Mouse (Mus musculus) liver, postnatal 0 days (tissue): ENCODE data around the gene Hspb2.

Experiments used
- CTCF ChIP-seq: sonication (generic); IDR thresholded peaks from 2 replicates; pipeline ENCODE4 v1.5.1; 2016; ENCODE audit warnings: antibody characterized with exemption, low read depth
- EP300 ChIP-seq: IDR thresholded peaks from 2 replicates; pipeline ENCODE4 v1.6.1; 2016; ENCODE audit warnings: antibody characterized with exemption, low read depth, mild to moderate bottlenecking

GRCm38 (mm10) chr9:50738914-50739870 is 13.0 kb downstream of the Hspb2 start, which contains the start of gene Dixdc1:
- TF ChIP-seq CTCF: no peak
- TF ChIP-seq EP300: no peak
